Mouse (Mus musculus) gastrocnemius, adult 2 months (tissue): ENCODE data around the gene Bri3. TPM values are rescaled to one million over a fixed set of nuclear protein-coding genes. Genes with fewer than 3 reads are reported as not detected.
"Not testable (repeated sequence)": the region's sequence is repeated elsewhere in the genome, so short reads cannot be mapped to it uniquely, and the experiment has no call there.

ENCODE experiments used
- DNase-seq: peaks from one replicate; pipeline ENCODE4 v3.0.0; 2022
- H3K27ac ChIP-seq: fragments of 200-600 bp; 2 replicates; pipeline ENCODE4 v1.8.1; 2022; ENCODE audit warnings: mild to moderate bottlenecking
- H3K4me3 ChIP-seq: fragments of 200-600 bp; 2 replicates; pipeline ENCODE4 v1.8.1; 2022; ENCODE audit warnings: mild to moderate bottlenecking, moderate library complexity
- CTCF ChIP-seq: fragments of 200-600 bp; IDR thresholded peaks from 2 replicates; pipeline ENCODE4 v1.8.1; 2022; ENCODE audit warnings: antibody characterized with exemption, mild to moderate bottlenecking, moderate library complexity
- intact Hi-C: fragments of 180-260 bp; cut with DNase I; formaldehyde crosslinking; loops from one replicate; pipeline ENCODE4 v1.15.1; 2025
- total RNA-seq, 2 experiments: library from RNA; stranded (reverse); gene quantifications; 2 replicates each; pipeline ENCODE4 v1.2.3; 2021

The Bri3 gene
- total RNA-seq, 2 experiments from 2014 or later: 36.4 to 45.7 TPM

GRCm38 (mm10) chr5:144360346-144360745, 116.1 kb downstream of the Bri3 start:
- peak; percentile 77 for DNase-seq
- TF ChIP-seq CTCF: no peak
- intact Hi-C loops: no loop called here

GRCm38 (mm10) chr5:144364680-144365357, 120.6 kb downstream of the Bri3 start:
- DNase-seq: no peak
- Histone ChIP-seq H3K27ac (no peak overlapping the region), H3K4me3 (no peak overlapping the region)
- intact Hi-C loops: no loop called here
- no peak for TF ChIP-seq CTCF

More at GRCm38 (mm10) chr5:144360346-144360745, 116.1 kb downstream of the Bri3 start:
- Histone ChIP-seq H3K27ac (peak overlapping the region; percentile 24; the same call in 1 of the 2 replicates), H3K4me3 (peak overlapping the region; percentile 1; the same call in 1 of the 2 replicates)

- H3K4me3 ChIP-seq, DNase-seq, intact Hi-C loops, H3K27ac ChIP-seq: not testable (repeated sequence)
Observed at GRCm38 (mm10) chr5:144366551-144366950, 122.3 kb downstream of the Bri3 start.

GRCm38 (mm10) chr5:144368661-144369205, 124.5 kb downstream of the Bri3 start:
- no peak for DNase-seq
- intact Hi-C loops: no loop called here
- Histone ChIP-seq H3K4me3 (no peak overlapping the region), H3K27ac (no peak overlapping the region)
- TF ChIP-seq CTCF: no peak

GRCm38 (mm10) chr5:144370986-144371385, 126.7 kb downstream of the Bri3 start:
- Histone ChIP-seq H3K4me3 (no peak overlapping the region), H3K27ac (no peak overlapping the region)
- DNase-seq: no peak
- intact Hi-C loops: no loop called here
- no peak for TF ChIP-seq CTCF

GRCm38 (mm10) chr5:144372177-144372576, 127.9 kb downstream of the Bri3 start:
- intact Hi-C loops: no loop called here
- Histone ChIP-seq H3K27ac (no peak overlapping the region), H3K4me3 (no peak overlapping the region)
- no peak for DNase-seq
- TF ChIP-seq CTCF: no peak

- DNase-seq: no peak
- Histone ChIP-seq H3K27ac (no peak overlapping the region), H3K4me3 (no peak overlapping the region)
- no peak for TF ChIP-seq CTCF
- intact Hi-C loops: no loop called here
Observed at GRCm38 (mm10) chr5:144372885-144373284, 128.6 kb downstream of the Bri3 start.

- TF ChIP-seq CTCF: no peak
- intact Hi-C loops: no loop called here
Observed at GRCm38 (mm10) chr5:144379431-144379830, 135.2 kb downstream of the Bri3 start.

GRCm38 (mm10) chr5:144380689-144381088, 136.5 kb downstream of the Bri3 start:
- intact Hi-C loops: loop anchor here (5.0 kb wide), 1 partner anchor 113 kb away; no protein-coding TSS in a partner anchor
- DNase-seq: no peak

More at GRCm38 (mm10) chr5:144379431-144379830, 135.2 kb downstream of the Bri3 start:
- no peak for DNase-seq
- no peak overlapping the region for H3K27ac ChIP-seq
- no peak overlapping the region for H3K4me3 ChIP-seq

GRCm38 (mm10) chr5:144381782-144382181, 137.5 kb downstream of the Bri3 start:
- H3K4me3 ChIP-seq: no peak overlapping the region
- no peak overlapping the region for H3K27ac ChIP-seq
- TF ChIP-seq CTCF: peak; percentile 57
- intact Hi-C loops: loop anchor here (5.0 kb wide), 1 partner anchor 114 kb away; no protein-coding TSS in a partner anchor
- no peak for DNase-seq

More at GRCm38 (mm10) chr5:144380689-144381088, 136.5 kb downstream of the Bri3 start:
- no peak for TF ChIP-seq CTCF
- no peak overlapping the region for H3K4me3 ChIP-seq
- no peak overlapping the region for H3K27ac ChIP-seq

- TF ChIP-seq CTCF: peak; percentile 52
- DNase-seq: no peak
- intact Hi-C loops: loop anchor here (5.0 kb wide), 1 partner anchor 117 kb away; no protein-coding TSS in a partner anchor
- H3K27ac ChIP-seq: no peak overlapping the region
- no peak overlapping the region for H3K4me3 ChIP-seq
Observed at GRCm38 (mm10) chr5:144383936-144384335, 139.7 kb downstream of the Bri3 start.

- TF ChIP-seq CTCF: peak; percentile 70
- intact Hi-C loops: loop anchor here (2.0 kb wide), 1 partner anchor 347 kb away; no protein-coding TSS in a partner anchor
- Histone ChIP-seq H3K4me3 (no peak overlapping the region), H3K27ac (no peak overlapping the region)
- DNase-seq: peak; percentile 21
Observed at GRCm38 (mm10) chr5:144387851-144388250, 143.6 kb downstream of the Bri3 start.

- no peak for TF ChIP-seq CTCF
- no peak for DNase-seq
- Histone ChIP-seq H3K27ac (no peak overlapping the region), H3K4me3 (no peak overlapping the region)
- intact Hi-C loops: no loop called here
Observed at GRCm38 (mm10) chr5:144394142-144394541, 149.9 kb downstream of the Bri3 start.
